Mouse (Mus musculus) hindbrain, embryonic 10.5 days (tissue): Measurements from ENCODE around the gene Zfp367. TPM values are rescaled to one million over a fixed set of nuclear protein-coding genes. Genes with fewer than 3 reads are reported as not detected.
A peak's percentile ranks its signal among the peaks of the same experiment; 100 is the strongest.

Experiments
- DNase-seq: peaks from one replicate; pipeline ENCODE4 v3.0.0-alpha.2; 2017; ENCODE audit warnings: low spot score
- H3K27ac ChIP-seq: fragments of 300-500 bp; sonication (generic); 2 replicates; pipeline ENCODE4 v1.5.1; 2016; ENCODE audit warnings: mild to moderate bottlenecking, moderate library complexity
- H3K27me3 ChIP-seq: fragments of 300-500 bp; sonication (generic); 2 replicates; pipeline ENCODE4 v1.6.1; 2016; ENCODE audit warnings: mild to moderate bottlenecking; ENCODE audit not compliant: poor library complexity, insufficient read depth, severe bottlenecking
- H3K36me3 ChIP-seq: fragments of 300-500 bp; sonication (generic); 2 replicates; pipeline ENCODE4 v1.6.1; 2016; ENCODE audit warnings: mild to moderate bottlenecking, moderate library complexity
- H3K4me1 ChIP-seq: fragments of 300-500 bp; sonication (generic); replicated peaks from 2 replicates; pipeline ENCODE4 v1.6.1; 2016; ENCODE audit warnings: mild to moderate bottlenecking
- H3K4me3 ChIP-seq: fragments of 300-500 bp; sonication (generic); 2 replicates; pipeline ENCODE4 v1.5.1; 2016; ENCODE audit warnings: mild to moderate bottlenecking, moderate library complexity
- H3K9me3 ChIP-seq: fragments of 300-500 bp; sonication (generic); 2 replicates; pipeline ENCODE4 v1.6.1; 2016; ENCODE audit warnings: mild to moderate bottlenecking, moderate library complexity
- WGBS: fragments of 180-500 bp; shearing (Covaris S2); methylation state at CpG from one replicate; pipeline ENCODE4 v1.1.7; 2016; 5-methylcytosine and 5-hydroxymethylcytosine counted together
- polyA plus RNA-seq: library from polyadenylated mRNA; unstranded; fragments of >200 nt; fragmentation: Nextera tagmentation; extraction: Ambion mirVana; gene quantifications from 2 replicates; pipeline ENCODE4 v1.2.1, GENCODE M21; 2016

The Zfp367 gene
- polyA plus RNA-seq, 1 experiment from 2014 or later = 12.5 TPM

- Histone ChIP-seq H3K9me3 (no peaks in the 10 kb centered on the region), H3K27ac (peak overlapping the region; percentile 94), H3K4me1 (peaks cover 58% of the 10 kb centered on the region), H3K36me3 (no peaks in the 10 kb centered on the region; the same call in 1 of the 2 replicates), H3K4me3 (peak overlapping the region; percentile 95), H3K27me3 (no peaks in the 10 kb centered on the region)
- WGBS = under 1% methylated on average over 42 of the region's 42 CpGs
- peak; percentile 89 for DNase-seq
These were observed 747 bp downstream of the Zfp367 start for GRCm38 (mm10) chr13:64152241-64152669.

GRCm38 (mm10) chr13:64150121-64150520 is 2.9 kb downstream of the Zfp367 start:
- Histone ChIP-seq H3K27ac (no peak overlapping the region), H3K36me3 (peaks cover under 1% of the 10 kb centered on the region; the same call in 1 of the 2 replicates), H3K4me3 (peak overlapping the region; percentile 95), H3K4me1 (peaks cover 52% of the 10 kb centered on the region), H3K9me3 (no peaks in the 10 kb centered on the region), H3K27me3 (no peaks in the 10 kb centered on the region)
- 79% methylated on average over 5 of the region's 5 CpGs for WGBS
- no peak for DNase-seq

GRCm38 (mm10) chr13:64129616-64130375 is 23.2 kb downstream of the Zfp367 start:
- peaks cover 36% of the 10 kb centered on the region for H3K36me3 ChIP-seq
- H3K27ac ChIP-seq = peak overlapping the region; percentile 87
- WGBS = 47% methylated on average over 15 of the region's 15 CpGs
- H3K4me3 ChIP-seq = peak overlapping the region; percentile 62
- H3K9me3 ChIP-seq = no peaks in the 10 kb centered on the region
- DNase-seq = peak; percentile 38
- H3K4me1 ChIP-seq = peaks cover 24% of the 10 kb centered on the region
- H3K27me3 ChIP-seq = no peaks in the 10 kb centered on the region

GRCm38 (mm10) chr13:64128858-64129615 is 24.0 kb downstream of the Zfp367 start, which contains the start of gene Slc35d2:
TSS of gene Slc35d2 (minus strand) at chr13:64129368.
- peak; percentile 40 for DNase-seq
- 9% methylated on average over 44 of the region's 44 CpGs for WGBS
- no peaks in the 10 kb centered on the region for H3K27me3 ChIP-seq
- peak within 1 kb of the TSS; percentile 62 for H3K4me3 ChIP-seq
- H3K27ac ChIP-seq = peak within 1 kb of the TSS; percentile 87
- peaks cover 24% of the 10 kb centered on the region for H3K4me1 ChIP-seq
- H3K9me3 ChIP-seq = no peaks in the 10 kb centered on the region
- H3K36me3 ChIP-seq = peaks cover 28% of the 10 kb centered on the region

GRCm38 (mm10) chr13:64126316-64126715 is 26.7 kb downstream of the Zfp367 start:
- Histone ChIP-seq H3K27me3 (no peaks in the 10 kb centered on the region), H3K4me3 (no peak overlapping the region), H3K4me1 (peaks cover 24% of the 10 kb centered on the region), H3K27ac (no peak overlapping the region), H3K9me3 (no peaks in the 10 kb centered on the region), H3K36me3 (0 out of 2 replicates have a peak, but pooled peaks cover 5% of the 10 kb centered on the region)
- 65% methylated on average over 4 of the region's 4 CpGs for WGBS
- no peak for DNase-seq

GRCm38 (mm10) chr13:64124886-64125285 is 28.1 kb downstream of the Zfp367 start:
- no peak overlapping the region for H3K4me3 ChIP-seq
- 84% methylated on average over 6 of the region's 6 CpGs for WGBS
- no peaks in the 10 kb centered on the region for H3K36me3 ChIP-seq
- no peaks in the 10 kb centered on the region for H3K27me3 ChIP-seq
- H3K27ac ChIP-seq = no peak overlapping the region
- H3K9me3 ChIP-seq = no peaks in the 10 kb centered on the region
- DNase-seq = no peak
- peaks cover 24% of the 10 kb centered on the region for H3K4me1 ChIP-seq

GRCm38 (mm10) chr13:64123491-64124188 is 29.4 kb downstream of the Zfp367 start:
- 28% methylated on average over 6 of the region's 6 CpGs for WGBS
- no peak overlapping the region for H3K4me3 ChIP-seq
- no peaks in the 10 kb centered on the region for H3K36me3 ChIP-seq
- H3K27me3 ChIP-seq = no peaks in the 10 kb centered on the region
- no peak overlapping the region for H3K27ac ChIP-seq
- no peaks in the 10 kb centered on the region for H3K9me3 ChIP-seq
- H3K4me1 ChIP-seq = peaks cover 14% of the 10 kb centered on the region
- no peak for DNase-seq

- no peaks in the 10 kb centered on the region for H3K27me3 ChIP-seq
- H3K27ac ChIP-seq = no peak overlapping the region
- DNase-seq = no peak
- peaks cover 2% of the 10 kb centered on the region for H3K4me1 ChIP-seq
- no peaks in the 10 kb centered on the region for H3K36me3 ChIP-seq
- no peaks in the 10 kb centered on the region for H3K9me3 ChIP-seq
- H3K4me3 ChIP-seq = no peak overlapping the region
- WGBS = 54% methylated on average over 4 of the region's 4 CpGs
These were observed 32.2 kb downstream of the Zfp367 start for GRCm38 (mm10) chr13:64120760-64121159.

GRCm38 (mm10) chr13:64117442-64117841 is 35.6 kb downstream of the Zfp367 start:
- DNase-seq = no peak
- no peaks in the 10 kb centered on the region for H3K27me3 ChIP-seq
- H3K9me3 ChIP-seq = no peaks in the 10 kb centered on the region
- no peak overlapping the region for H3K4me3 ChIP-seq
- 61% methylated on average over 2 of the region's 2 CpGs for WGBS
- H3K36me3 ChIP-seq = no peaks in the 10 kb centered on the region
- 0 out of 2 replicates have a peak, but pooled peaks cover 1% of the 10 kb centered on the region for H3K4me1 ChIP-seq
- H3K27ac ChIP-seq = no peak overlapping the region

GRCm38 (mm10) chr13:64110421-64110820 is 42.6 kb downstream of the Zfp367 start:
- H3K4me3 ChIP-seq = no peak overlapping the region
- H3K36me3 ChIP-seq = no peaks in the 10 kb centered on the region
- peaks cover 15% of the 10 kb centered on the region for H3K27me3 ChIP-seq
- H3K9me3 ChIP-seq = no peaks in the 10 kb centered on the region
- H3K4me1 ChIP-seq = peaks cover 36% of the 10 kb centered on the region
- 98% methylated on average over 1 of the region's 1 CpGs for WGBS
- DNase-seq = no peak
- H3K27ac ChIP-seq = no peak overlapping the region

GRCm38 (mm10) chr13:64108381-64108850 is 44.6 kb downstream of the Zfp367 start:
- H3K27ac ChIP-seq = peak overlapping the region; percentile 76
- no peak overlapping the region; the same call in 1 of the 2 replicates for H3K4me3 ChIP-seq
- no peaks in the 10 kb centered on the region for H3K36me3 ChIP-seq
- no peaks in the 10 kb centered on the region for H3K9me3 ChIP-seq
- peaks cover 36% of the 10 kb centered on the region for H3K4me1 ChIP-seq
- H3K27me3 ChIP-seq = peaks cover 33% of the 10 kb centered on the region
- 24% methylated on average over 5 of the region's 5 CpGs for WGBS
- DNase-seq = peak; percentile 38

GRCm38 (mm10) chr13:64107535-64107934 is 45.5 kb downstream of the Zfp367 start:
- 11% methylated on average over 8 of the region's 8 CpGs for WGBS
- Histone ChIP-seq H3K4me3 (no peak overlapping the region), H3K36me3 (no peaks in the 10 kb centered on the region), H3K9me3 (no peaks in the 10 kb centered on the region), H3K4me1 (peaks cover 36% of the 10 kb centered on the region), H3K27me3 (peaks cover 37% of the 10 kb centered on the region), H3K27ac (peak overlapping the region; percentile 76)
- peak; percentile 77 for DNase-seq
